Comparison of ENCODE assay signal across 9 mouse cellular contexts in genomic region chr13:47104146-47104545, GRCm38 (mm10). TPM values are rescaled to one million over a fixed set of nuclear protein-coding genes. Genes with fewer than 3 reads are reported as not detected.
DNase-seq lines count a peak whose midpoint lies in the region; ATAC-seq lines count a peak whose summit lies in the region.
"Had no signal": no experiment of that assay in that cellular context is flagged by ENCODE, and none has a peak within 500 bp of the region (broad histone marks: within the 10 kb centered on the region; RNA-seq: fewer than 3 reads in every experiment).

No protein-coding gene starts in this region.

- DNase-seq in lung, postnatal 14 days, result no peak
- DNase-seq in kidney, postnatal 36 days, result peak; percentile 24 to 43
- no peak for DNase-seq in cerebellum, adult 9-11 months
- DNase-seq in left cerebral cortex, postnatal 25 days (ENCODE audit: low spot score in 2 of 2), result no peak
- DNase-seq in layer of hippocampus, postnatal 25 days (ENCODE audit: extremely low spot score in 1 of 2, low spot score in 1 of 2), result no peak
- DNase-seq: cerebellum, adult 9-10 months had no signal

- 19% methylated on average over 2 of the region's 2 CpGs for WGBS in lung, embryonic 16.5 days
- 17% methylated on average over 2 of the region's 2 CpGs for WGBS in embryonic facial prominence, embryonic 15.5 days
- 13% methylated on average over 2 of the region's 2 CpGs for WGBS in neural tube, embryonic 14.5 days

- H3K4me2 ChIP-seq in lung, embryonic 16.5 days (ENCODE audit: low read depth, low read length), result peak overlapping the region; percentile 88
- peak overlapping the region; percentile 54 for H3K4me2 ChIP-seq in embryonic facial prominence, embryonic 15.5 days (replicated peaks)
- H3K4me2 ChIP-seq in neural tube, embryonic 14.5 days (ENCODE audit: low read depth, low read length), result peak overlapping the region; percentile 83; the same call in 1 of the 2 replicates

- H3K27me3 ChIP-seq in lung, embryonic 16.5 days (ENCODE audit: control insufficient read depth, insufficient read depth, low read depth, low read length), result no peaks in the 10 kb centered on the region
- H3K27me3 ChIP-seq in embryonic facial prominence, embryonic 15.5 days, result no peaks in the 10 kb centered on the region
- H3K27me3 ChIP-seq in neural tube, embryonic 14.5 days (ENCODE audit: control insufficient read depth, insufficient read depth, low read length), result no peaks in the 10 kb centered on the region

- H3K4me1 ChIP-seq in lung, embryonic 16.5 days (replicated peaks; ENCODE audit: control insufficient read depth, insufficient read depth, low read length), result peaks cover 18% of the 10 kb centered on the region
- peaks cover 22% of the 10 kb centered on the region for H3K4me1 ChIP-seq in embryonic facial prominence, embryonic 15.5 days
- H3K4me1 ChIP-seq in neural tube, embryonic 14.5 days (ENCODE audit: control insufficient read depth, insufficient read depth, low read length), result peaks cover 18% of the 10 kb centered on the region; the same call in 1 of the 2 replicates

- no peak overlapping the region for H3K27ac ChIP-seq in lung, embryonic 16.5 days (ENCODE audit: low read length)
- no peak overlapping the region for H3K27ac ChIP-seq in embryonic facial prominence, embryonic 15.5 days (replicated peaks)
- H3K27ac ChIP-seq in neural tube, embryonic 14.5 days (ENCODE audit: low read depth, low read length), result no peak overlapping the region

- ATAC-seq in lung, embryonic 16.5 days (ENCODE audit: low read depth), result no peak
- no peak for ATAC-seq in embryonic facial prominence, embryonic 15.5 days (ENCODE audit: insufficient number of reproducible peaks, low FRiP score, low TSS enrichment, low read depth)
- ATAC-seq in neural tube, embryonic 14.5 days (ENCODE audit: low read depth), result no peak

- intact Hi-C loops in left cerebral cortex, postnatal 25 days (cut with DNase I), result no loop called here

- H3K4me3 ChIP-seq in lung, embryonic 16.5 days (ENCODE audit: low read length), result peak overlapping the region; percentile 70
- H3K4me3 ChIP-seq in embryonic facial prominence, embryonic 15.5 days (replicated peaks), result peak overlapping the region; percentile 96
- H3K4me3 ChIP-seq in neural tube, embryonic 14.5 days (ENCODE audit: low read depth, low read length), result peak overlapping the region; percentile 98; the same call in 1 of the 2 replicates

- H3K9ac ChIP-seq in lung, embryonic 16.5 days (ENCODE audit: low read length), result peak overlapping the region; percentile 32
- no peak overlapping the region for H3K9ac ChIP-seq in embryonic facial prominence, embryonic 15.5 days
- H3K9ac ChIP-seq in neural tube, embryonic 14.5 days (replicated peaks; ENCODE audit: low read depth, low read length), result no peak overlapping the region

- peaks cover 8% of the 10 kb centered on the region; the same call in 1 of the 2 replicates for H3K36me3 ChIP-seq in lung, embryonic 16.5 days (ENCODE audit: control insufficient read depth, insufficient read depth, low read length)
- peaks cover 11% of the 10 kb centered on the region; the same call in 1 of the 2 replicates for H3K36me3 ChIP-seq in embryonic facial prominence, embryonic 15.5 days
- 0 out of 2 replicates have a peak, but pooled peaks cover 2% of the 10 kb centered on the region for H3K36me3 ChIP-seq in neural tube, embryonic 14.5 days (ENCODE audit: control insufficient read depth, insufficient read depth, low read length)

- H3K9me3 ChIP-seq in lung, embryonic 16.5 days (ENCODE audit: control insufficient read depth, low read length), result no peaks in the 10 kb centered on the region
- H3K9me3 ChIP-seq in embryonic facial prominence, embryonic 15.5 days (replicated peaks), result no peaks in the 10 kb centered on the region
- no peaks in the 10 kb centered on the region for H3K9me3 ChIP-seq in neural tube, embryonic 14.5 days (ENCODE audit: control insufficient read depth, low read length)

RNA-seq across cellular contexts. Expression of gene Dek, which starts 1.9 kb away (rescaled TPM):
- 221 and 256 TPM in 2 replicates for polyA plus RNA-seq in lung, embryonic 16.5 days (2015; fragmentation: Nextera tagmentation; extraction: Ambion mirVana)
- polyA plus RNA-seq in embryonic facial prominence, embryonic 15.5 days (2015; fragmentation: Nextera tagmentation; extraction: Ambion mirVana), result 253 and 257 TPM in 2 replicates
- polyA plus RNA-seq in neural tube, embryonic 14.5 days (2014; fragmentation: Nextera tagmentation; extraction: Ambion mirVana), result 93.0 and 100.0 TPM in 2 replicates
- 10 to 100 TPM; 47.7 to 48.5 TPM for total RNA-seq in left cerebral cortex, postnatal 25 days (2021)
- total RNA-seq in layer of hippocampus, postnatal 25 days (2021), result 10 to 100 TPM; 42.1 to 45.6 TPM

RNA-seq across cellular contexts. Expression of gene Rnf144b, which starts 18.3 kb away (rescaled TPM):
- polyA plus RNA-seq in lung, embryonic 16.5 days (2015; fragmentation: Nextera tagmentation; extraction: Ambion mirVana), result 1.4 and 1.5 TPM in 2 replicates
- polyA plus RNA-seq in embryonic facial prominence, embryonic 15.5 days (2015; fragmentation: Nextera tagmentation; extraction: Ambion mirVana), result 4.2 and 4.4 TPM in 2 replicates
- polyA plus RNA-seq in neural tube, embryonic 14.5 days (2014; fragmentation: Nextera tagmentation; extraction: Ambion mirVana), result 1.3 and 1.6 TPM in 2 replicates
- 10 to 100 TPM; 19.1 to 21.0 TPM for total RNA-seq in left cerebral cortex, postnatal 25 days (2021)
- total RNA-seq in layer of hippocampus, postnatal 25 days (2021), result 10 to 100 TPM in 1 of 2 experiments, 1 to 10 TPM in 1; 9.8 to 10.7 TPM

RNA-seq across cellular contexts. Expression of gene Tpmt, which starts 59.6 kb away (rescaled TPM):
- polyA plus RNA-seq in lung, embryonic 16.5 days (2015; fragmentation: Nextera tagmentation; extraction: Ambion mirVana), result 22.6 and 24.8 TPM in 2 replicates
- polyA plus RNA-seq in embryonic facial prominence, embryonic 15.5 days (2015; fragmentation: Nextera tagmentation; extraction: Ambion mirVana), result 16.0 and 16.9 TPM in 2 replicates
- 21.0 and 21.5 TPM in 2 replicates for polyA plus RNA-seq in neural tube, embryonic 14.5 days (2014; fragmentation: Nextera tagmentation; extraction: Ambion mirVana)
- 10 to 100 TPM in 1 of 2 experiments, 1 to 10 TPM in 1; 7.3 to 10.4 TPM for total RNA-seq in left cerebral cortex, postnatal 25 days (2021)
- 10 to 100 TPM in 1 of 2 experiments, 1 to 10 TPM in 1; 8.4 to 10.1 TPM for total RNA-seq in layer of hippocampus, postnatal 25 days (2021)

Comparison
In these comparisons a context has a peak if more than half of its experiments do, and no peak if none do; other contexts are left out.
1. DNase-seq: peak in kidney, postnatal 36 days (2 of 2); none in lung, postnatal 14 days (single experiment), cerebellum, adult 9-11 months (single experiment), left cerebral cortex, postnatal 25 days (0 of 2) and layer of hippocampus, postnatal 25 days (0 of 2).
2. Peak in every context shown above with its lines, with median percentiles within 50 percentile points of each other: H3K4me2 ChIP-seq and H3K4me3 ChIP-seq.